Mouse (Mus musculus) effector memory CD4-positive, alpha-beta T cell, adult 5 months (primary cell): ENCODE measurements around the gene Olfr502. TPM values are rescaled to one million over a fixed set of nuclear protein-coding genes. Genes with fewer than 3 reads are reported as not detected.

ENCODE experiments used
- polyA plus RNA-seq: library from polyadenylated mRNA; unstranded; fragments of 100-300 nt; shearing (Covaris generic); gene quantifications from one replicate; pipeline ENCODE4 v1.2.1, GENCODE M21; 2017

Gene Olfr502
- not detected for polyA plus RNA-seq

GRCm38 (mm10) chr7:108524965-108525364, at the start of gene Olfr502:
Gene Olfr502 (minus strand): TSS chr7:108525065.

GRCm38 (mm10) chr7:108565693-108566092, 40.8 kb upstream of the Olfr502 start, which contains the start of gene Olfr504:
Gene Olfr504 (minus strand): TSS chr7:108565793.

GRCm38 (mm10) chr7:108544227-108544626, 19.4 kb upstream of the Olfr502 start, which contains the start of gene Olfr503:
Gene Olfr503 (plus strand): TSS chr7:108544527.

Other genes with a start within 250 kb of the Olfr502 start
- not detected for gene Olfr490, start 236.1 kb downstream of the Olfr502 start, polyA plus RNA-seq
- gene Olfr491, start 211.6 kb downstream of the Olfr502 start, polyA plus RNA-seq = not detected
- gene Olfr492, start 201.4 kb downstream of the Olfr502 start, polyA plus RNA-seq = not detected
- not detected for gene Olfr493, start 178.1 kb downstream of the Olfr502 start, polyA plus RNA-seq
- not detected for gene Olfr494, start 159.7 kb downstream of the Olfr502 start, polyA plus RNA-seq
- not detected for gene Olfr495, start 131.9 kb downstream of the Olfr502 start, polyA plus RNA-seq
- not detected for gene Olfr497, start 104.6 kb downstream of the Olfr502 start, polyA plus RNA-seq
- not detected for gene Olfr498, start 59.7 kb downstream of the Olfr502 start, polyA plus RNA-seq
- gene Olfr503, start 19.5 kb upstream of the Olfr502 start, polyA plus RNA-seq = not detected
- not detected for gene Olfr504, start 40.7 kb upstream of the Olfr502 start, polyA plus RNA-seq
- not detected for gene Olfr506, start 85.7 kb upstream of the Olfr502 start, polyA plus RNA-seq
- not detected for gene Olfr507, start 96.7 kb upstream of the Olfr502 start, polyA plus RNA-seq
- gene Olfr508, start 104.9 kb upstream of the Olfr502 start, polyA plus RNA-seq = not detected
- not detected for gene Olfr509, start 126.8 kb upstream of the Olfr502 start, polyA plus RNA-seq
- gene Olfr510, start 141.4 kb upstream of the Olfr502 start, polyA plus RNA-seq = not detected
- not detected for gene Olfr512, start 188.3 kb upstream of the Olfr502 start, polyA plus RNA-seq
- gene Olfr513, start 225.9 kb upstream of the Olfr502 start, polyA plus RNA-seq = not detected